Comparison of ENCODE assay signal across 9 mouse cellular contexts in the genomic region with DNA sequence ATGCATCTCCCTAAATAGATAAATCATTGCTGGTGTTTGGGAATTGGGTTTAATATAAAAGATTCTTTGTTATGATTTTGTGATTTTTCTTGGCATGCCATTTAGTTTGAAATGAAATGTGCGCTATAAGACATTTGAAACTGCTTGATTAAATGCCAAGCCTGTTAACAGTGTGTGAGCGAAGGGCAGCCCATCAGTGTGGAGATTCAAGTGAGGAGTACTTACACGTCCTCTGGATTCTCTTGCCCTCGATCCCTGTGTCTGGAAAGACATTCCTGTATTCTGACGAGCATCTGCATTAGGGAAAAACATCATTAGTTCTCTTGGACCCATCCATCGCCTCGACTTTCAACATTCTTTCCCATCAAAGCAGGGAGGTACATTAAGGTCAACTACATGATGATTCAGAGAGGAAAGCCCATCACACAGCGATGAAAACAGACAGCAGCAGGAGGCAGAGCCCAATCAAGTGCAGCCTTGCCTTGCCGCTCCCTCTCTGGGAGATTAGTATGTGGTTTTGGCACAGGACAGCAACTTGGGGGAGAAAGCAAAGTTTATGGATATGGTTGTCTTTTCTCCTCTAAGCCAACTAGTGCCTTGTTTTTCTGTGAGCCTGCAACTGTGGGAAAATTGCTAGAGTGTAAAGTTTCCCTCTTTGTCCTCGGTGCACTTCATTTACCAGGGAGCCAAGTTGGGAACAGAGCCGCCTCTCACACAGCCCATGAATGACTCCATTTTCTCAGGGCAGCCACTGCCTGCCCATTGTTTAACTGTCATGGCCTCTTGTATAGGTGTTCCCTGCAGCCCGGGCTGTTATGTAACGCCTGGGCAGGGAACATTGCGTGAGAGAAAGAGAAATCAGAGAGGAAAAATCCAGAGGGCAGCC. TPM values are rescaled to one million over a fixed set of nuclear protein-coding genes. Genes with fewer than 3 reads are reported as not detected.
DNase-seq lines count a peak whose midpoint lies in the region; ATAC-seq and TF ChIP-seq lines count a peak whose summit lies in the region.
"Had no signal": no experiment of that assay in that cellular context is flagged by ENCODE, and none has a peak within 500 bp of the region (broad histone marks: within the 10 kb centered on the region; RNA-seq: fewer than 3 reads in every experiment).

No protein-coding gene starts in this region.

- peak overlapping the region; percentile 14 for H3K4me2 ChIP-seq in forebrain, embryonic 14.5 days (ENCODE audit: low read length)
- H3K4me2 ChIP-seq in neural tube, embryonic 15.5 days, result no peak overlapping the region

- H3K27me3 ChIP-seq in Patski, result peaks cover 8% of the 10 kb centered on the region
- H3K27me3 ChIP-seq in forebrain, embryonic 14.5 days (replicated peaks; ENCODE audit: control insufficient read depth, insufficient read depth, low read length), result no peaks in the 10 kb centered on the region
- H3K27me3 ChIP-seq in neural tube, embryonic 15.5 days (replicated peaks), result no peaks in the 10 kb centered on the region

- peaks cover 3% of the 10 kb centered on the region; the same call in 1 of the 2 replicates for H3K4me1 ChIP-seq in forebrain, embryonic 14.5 days (ENCODE audit: control insufficient read depth, insufficient read depth, low read length)
- H3K4me1 ChIP-seq in neural tube, embryonic 15.5 days, result no peaks in the 10 kb centered on the region; the same call in 1 of the 2 replicates

- peak overlapping the region; percentile 4; the same call in 1 of the 2 replicates for H3K4me3 ChIP-seq in gastrocnemius, adult 2 months
- no peak overlapping the region for H3K4me3 ChIP-seq in forebrain, embryonic 14.5 days (ENCODE audit: low read depth, low read length)
- H3K4me3 ChIP-seq in neural tube, embryonic 15.5 days (replicated peaks), result no peak overlapping the region

- peak; percentile 59 for DNase-seq in gastrocnemius, adult 2 months
- DNase-seq in gastrocnemius, postnatal 10 days, result no peak
- DNase-seq in Patski (ENCODE audit: low read depth, low spot score) (peak; percentile 97), MN1 (ENCODE audit: low spot score) (no peak)
- peak; percentile 90 for DNase-seq in forebrain, embryonic 14.5 days (ENCODE audit: low spot score)
- peak; percentile 40 to 44 for DNase-seq in left cerebral cortex, postnatal 36 days (ENCODE audit: low spot score in 2 of 2)

- WGBS in forebrain, embryonic 14.5 days, result 15% methylated on average over 14 of the region's 14 CpGs
- WGBS in neural tube, embryonic 15.5 days, result 37% methylated on average over 14 of the region's 14 CpGs

- POLR2A ChIA-PET in Patski (lab: Charles Lee), result no interaction called here

- no peaks in the 10 kb centered on the region for H3K36me3 ChIP-seq in forebrain, embryonic 14.5 days (ENCODE audit: control insufficient read depth, insufficient read depth, low read length)
- H3K36me3 ChIP-seq in neural tube, embryonic 15.5 days, result no peaks in the 10 kb centered on the region

- peak overlapping the region; percentile 89 for H3K27ac ChIP-seq in gastrocnemius, adult 2 months
- peak overlapping the region; percentile 82 for H3K27ac ChIP-seq in forebrain, embryonic 14.5 days (ENCODE audit: low read depth, low read length)
- peak overlapping the region; percentile 76 for H3K27ac ChIP-seq in neural tube, embryonic 15.5 days (replicated peaks)

- intact Hi-C loops in gastrocnemius, adult 2 months (cut with DNase I), result no loop called here
- intact Hi-C loops in left cerebral cortex, postnatal 36 days (cut with DNase I), result loop anchor here (2.0 to 5.0 kb wide), 2 partner anchors 18 to 39 kb away; no protein-coding TSS in a partner anchor

- peak; percentile 97 for ATAC-seq in Patski
- peak; percentile 96 for ATAC-seq in forebrain, embryonic 14.5 days
- peak; percentile 93 for ATAC-seq in neural tube, embryonic 15.5 days (ENCODE audit: low FRiP score)
- ATAC-seq in megakaryocyte, adult 5-6 weeks (ENCODE audit: poor library complexity, severe bottlenecking), result no peak

- no peaks in the 10 kb centered on the region for H3K9me3 ChIP-seq in forebrain, embryonic 14.5 days (replicated peaks; ENCODE audit: control insufficient read depth, low read length)
- H3K9me3 ChIP-seq in neural tube, embryonic 15.5 days (replicated peaks), result no peaks in the 10 kb centered on the region

- in situ Hi-C loops in Patski (cut with MboI; ENCODE audit: low pct_unique_long_range_greater_than_20kb), result loop anchor here (10.0 to 25.0 kb wide), 2 partner anchors 594 to 1078 kb away; a partner anchor contains a TSS

- H3K9ac ChIP-seq in forebrain, embryonic 14.5 days (ENCODE audit: low read length), result no peak overlapping the region
- no peak overlapping the region for H3K9ac ChIP-seq in neural tube, embryonic 15.5 days (replicated peaks)

- CTCF ChIA-PET in Patski (lab: Charles Lee), result no interaction called here

- TF ChIP-seq CTCF in gastrocnemius, adult 2 months (IDR thresholded peaks at IDR 0.05), result no peak
- TF ChIP-seq CTCF in Patski (IDR thresholded peaks at IDR 0.05), result no peak

RNA-seq across cellular contexts. Expression of a gene that starts 44.6 kb away (rescaled TPM):
- not detected for total RNA-seq in gastrocnemius, adult 2 months (2021)
- not detected for total RNA-seq in gastrocnemius, postnatal 10 days (2021)
- polyA plus RNA-seq in Patski (2021), result not detected
- 0.30 and 0.41 TPM in 2 replicates for polyA plus RNA-seq in forebrain, embryonic 14.5 days (2014; fragmentation: Nextera tagmentation; extraction: Ambion mirVana)
- total RNA-seq in left cerebral cortex, postnatal 36 days (2021), result under 1 TPM; 0.75 to 0.76 TPM
- 1.7 and 2.2 TPM in 2 replicates for polyA plus RNA-seq in neural tube, embryonic 15.5 days (2015; fragmentation: Nextera tagmentation; extraction: Ambion mirVana)
- total RNA-seq in megakaryocyte, adult 5-6 weeks (2015), result not detected in 2 replicates
- not detected in 2 replicates for total RNA-seq in megakaryocyte, adult 5-6 weeks (2017)
- polyA plus RNA-seq: spleen, adult 2 months had no signal

Comparison
In these comparisons a context has a peak if more than half of its experiments do, and no peak if none do; other contexts are left out.
1. DNase-seq: peak in gastrocnemius, adult 2 months (single experiment), Patski (single experiment), forebrain, embryonic 14.5 days (single experiment) and left cerebral cortex, postnatal 36 days (2 of 2); none in gastrocnemius, postnatal 10 days (single experiment) and MN1 (single experiment).
2. Peak in every context shown above with its lines, with median percentiles within 50 percentile points of each other: H3K27ac ChIP-seq.